Mouse (Mus musculus) MEL (cell line): ENCODE data around the gene Zscan22.
"Not testable (repeated sequence)": the region's sequence is repeated elsewhere in the genome, so short reads cannot be mapped to it uniquely, and the experiment has no call there.

Source experiments
- HCFC1 ChIP-seq: IDR thresholded peaks from 2 replicates; pipeline ENCODE4 v1.6.1; 2012; ENCODE audit warnings: low read depth, mild to moderate bottlenecking, inconsistent platforms, low read length, improper control_type of control experiment, moderate library complexity
- MAX ChIP-seq: IDR thresholded peaks from 2 replicates; pipeline ENCODE4 v1.6.1; 2011; ENCODE audit warnings: low read length, improper control_type of control experiment

DNA sequence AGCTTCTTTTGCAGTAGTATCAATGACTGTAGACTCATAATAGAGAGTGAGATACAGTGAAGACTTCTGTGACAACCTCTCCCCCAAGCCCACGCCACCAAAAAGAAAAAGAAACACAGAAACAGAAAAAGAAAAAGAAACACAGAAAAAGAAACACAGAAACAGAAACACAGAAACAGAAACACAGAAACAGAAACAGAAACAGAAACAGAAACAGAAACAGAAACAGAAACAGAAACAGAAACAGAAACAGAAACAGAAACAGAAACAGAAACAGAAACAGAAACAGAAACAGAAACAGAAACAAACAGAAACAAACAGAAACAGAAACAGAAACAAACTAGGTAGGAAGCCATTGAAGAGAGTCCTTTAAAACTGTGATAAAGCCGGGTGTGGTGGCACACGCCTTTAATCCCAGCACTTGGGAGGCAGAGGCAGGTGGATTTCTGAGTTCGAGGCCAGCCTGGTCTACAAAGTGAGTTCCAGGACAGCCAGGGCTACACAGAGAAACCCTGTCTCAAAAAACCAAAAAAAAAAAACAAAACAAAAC, 39.7 kb downstream of the Zscan22 start:
- not testable (repeated sequence) for TF ChIP-seq HCFC1, MAX
